Mouse (Mus musculus) forebrain, postnatal 0 days (tissue): ENCODE results near the gene Rbms3. TPM values are rescaled to one million over a fixed set of nuclear protein-coding genes. Genes with fewer than 3 reads are reported as not detected.

Source experiments
- ATAC-seq: fragments of 200-750 bp; cut with Nextera tagmentation; 2 replicates; pipeline ENCODE4 v1.8.0; 2017; ENCODE audit warnings: mild to moderate bottlenecking, moderate library complexity
- DNase-seq: peaks from one replicate; pipeline ENCODE4 v3.0.0-alpha.2; 2015
- H3K27ac ChIP-seq: fragments of 300-500 bp; sonication (generic); 2 replicates; pipeline ENCODE4 v1.5.1; 2014; ENCODE audit warnings: low read depth, mild to moderate bottlenecking, antibody characterized with exemption, low read length, moderate library complexity, mixed read lengths
- H3K27me3 ChIP-seq: fragments of 300-500 bp; sonication (generic); 2 replicates; pipeline ENCODE4 v1.6.1; 2014; ENCODE audit warnings: mild to moderate bottlenecking, low read length, mixed read lengths; ENCODE audit not compliant: insufficient read depth
- H3K36me3 ChIP-seq: fragments of 300-500 bp; sonication (generic); 2 replicates; pipeline ENCODE4 v1.6.1; 2014; ENCODE audit warnings: mild to moderate bottlenecking, moderate library complexity; ENCODE audit not compliant: insufficient read depth
- H3K4me1 ChIP-seq: fragments of 300-500 bp; sonication (generic); 2 replicates; pipeline ENCODE4 v1.6.1; 2014; ENCODE audit warnings: antibody characterized with exemption; ENCODE audit not compliant: insufficient read depth
- H3K4me2 ChIP-seq: fragments of 300-500 bp; sonication (generic); 2 replicates; pipeline ENCODE4 v1.6.1; 2014; ENCODE audit warnings: low read depth, mild to moderate bottlenecking, moderate library complexity
- H3K4me3 ChIP-seq: fragments of 300-500 bp; sonication (generic); 2 replicates; pipeline ENCODE4 v1.5.1; 2014; ENCODE audit warnings: low read depth, low read length, mixed read lengths
- H3K9ac ChIP-seq: fragments of 300-500 bp; sonication (generic); 2 replicates; pipeline ENCODE4 v1.6.1; 2014; ENCODE audit warnings: mild to moderate bottlenecking
- H3K9me3 ChIP-seq: fragments of 300-500 bp; sonication (generic); 2 replicates; pipeline ENCODE4 v1.6.1; 2016; ENCODE audit warnings: low read length
- CTCF ChIP-seq: sonication (generic); IDR thresholded peaks from 2 replicates; pipeline ENCODE4 v1.5.1; 2016; ENCODE audit warnings: antibody characterized with exemption, control low read depth, low read depth
- WGBS: fragments of 180-500 bp; shearing (Covaris S2); extraction: QIAGEN DNeasy Blood & Tissue Kit; methylation state at CpG from one replicate; pipeline ENCODE4 v1.1.7; 2014; 5-methylcytosine and 5-hydroxymethylcytosine counted together
- polyA plus RNA-seq: library from polyadenylated mRNA; unstranded; fragments of >200 nt; fragmentation: Nextera tagmentation; extraction: Ambion mirVana; gene quantifications from 2 replicates; pipeline ENCODE4 v1.2.1, GENCODE M21; 2015
- total RNA-seq: library from RNA; depleted of rRNA; stranded (reverse); fragments of >200 nt; gene quantifications from 2 replicates; pipeline ENCODE4 v1.2.3, GENCODE M21; 2014

Rbms3 gene
- total and polyA plus RNA-seq, 2 experiments from 2014 or later = 29.9 to 38.8 TPM

DNA sequence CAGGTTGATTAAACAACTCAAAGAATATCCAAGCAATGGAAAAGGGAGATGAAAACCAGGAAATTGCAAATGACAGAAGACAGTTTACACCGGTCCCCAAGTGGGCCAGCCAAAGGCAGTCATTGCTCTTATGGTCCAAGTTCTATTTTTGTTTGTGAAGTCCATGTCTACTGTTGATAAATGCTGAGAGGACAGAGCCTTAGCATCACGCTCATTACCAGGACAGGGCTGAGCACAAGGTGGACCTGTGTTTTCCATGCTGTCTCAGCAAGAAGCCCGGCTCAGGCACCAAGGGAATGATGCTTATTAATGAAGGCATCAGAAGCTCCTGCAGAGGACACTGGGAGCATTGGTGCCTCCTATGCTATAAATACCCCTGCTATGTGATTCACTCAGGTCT is 618.9 kb downstream of the Rbms3 start:
- no peak for ATAC-seq
- no peak overlapping the region for H3K9ac ChIP-seq
- H3K4me2 ChIP-seq = no peak overlapping the region
- H3K36me3 ChIP-seq = no peaks in the 10 kb centered on the region
- DNase-seq = no peak
- no peak overlapping the region for H3K27ac ChIP-seq
- H3K4me3 ChIP-seq = no peak overlapping the region
- no peak for TF ChIP-seq CTCF
- peaks cover 4% of the 10 kb centered on the region; the same call in 1 of the 2 replicates for H3K27me3 ChIP-seq
- WGBS = 90% methylated on average over 3 of the region's 3 CpGs
- H3K4me1 ChIP-seq = no peaks in the 10 kb centered on the region
- no peaks in the 10 kb centered on the region for H3K9me3 ChIP-seq

DNA sequence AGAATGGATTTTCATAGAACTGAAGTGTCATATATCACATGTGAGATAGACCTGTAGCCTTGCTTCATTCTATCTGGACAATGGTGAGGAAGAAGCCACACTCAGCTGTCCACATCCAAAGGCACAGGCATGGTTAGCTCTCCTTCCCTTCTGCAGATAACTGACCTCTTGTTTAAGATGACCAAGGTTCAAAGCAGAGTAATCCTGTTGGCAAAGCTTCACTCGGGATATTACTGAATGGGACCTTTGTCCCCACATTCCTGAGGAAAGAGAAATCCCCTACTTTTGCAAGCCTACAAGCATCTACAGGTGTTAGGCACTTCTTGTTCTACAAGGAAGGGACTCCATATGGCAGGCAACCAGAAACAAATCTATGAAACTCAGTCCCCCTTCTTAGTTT is 621.5 kb downstream of the Rbms3 start:
- WGBS = 58% methylated on average over 1 of the region's 1 CpGs
- Histone ChIP-seq H3K36me3 (no peaks in the 10 kb centered on the region), H3K4me2 (no peak overlapping the region), H3K27me3 (peaks cover 4% of the 10 kb centered on the region; the same call in 1 of the 2 replicates), H3K4me1 (no peaks in the 10 kb centered on the region), H3K4me3 (no peak overlapping the region), H3K9ac (no peak overlapping the region), H3K9me3 (no peaks in the 10 kb centered on the region), H3K27ac (no peak overlapping the region)
- no peak for TF ChIP-seq CTCF
- ATAC-seq (no peak), DNase-seq (no peak)

DNA sequence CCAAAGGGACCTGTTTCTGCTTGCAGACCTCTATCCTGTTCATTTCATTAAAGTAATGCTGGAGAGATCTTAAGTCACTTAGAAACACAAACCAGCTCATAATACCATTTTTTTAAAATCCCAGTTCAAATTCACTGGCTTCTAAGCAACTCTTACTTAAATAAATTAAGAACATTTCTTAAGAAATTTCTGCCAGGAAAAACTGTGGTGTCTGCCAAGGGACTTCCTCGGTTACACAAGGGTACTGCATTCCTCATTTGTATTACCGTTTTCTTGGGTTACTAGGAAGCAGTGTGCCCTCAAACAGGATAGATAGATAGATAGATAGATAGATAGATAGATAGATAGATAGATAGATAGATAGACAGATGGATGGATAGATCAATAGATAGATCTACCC is 627.6 kb downstream of the Rbms3 start:
- DNase-seq = no peak
- Histone ChIP-seq H3K9ac (no peak overlapping the region), H3K4me2 (no peak overlapping the region), H3K36me3 (no peaks in the 10 kb centered on the region), H3K27ac (no peak overlapping the region), H3K27me3 (0 out of 2 replicates have a peak, but pooled peaks cover 4% of the 10 kb centered on the region), H3K9me3 (no peaks in the 10 kb centered on the region), H3K4me1 (no peaks in the 10 kb centered on the region), H3K4me3 (no peak overlapping the region)
- ATAC-seq = no peak
- no peak for TF ChIP-seq CTCF
- WGBS = 55% methylated on average over 2 of the region's 2 CpGs

DNA sequence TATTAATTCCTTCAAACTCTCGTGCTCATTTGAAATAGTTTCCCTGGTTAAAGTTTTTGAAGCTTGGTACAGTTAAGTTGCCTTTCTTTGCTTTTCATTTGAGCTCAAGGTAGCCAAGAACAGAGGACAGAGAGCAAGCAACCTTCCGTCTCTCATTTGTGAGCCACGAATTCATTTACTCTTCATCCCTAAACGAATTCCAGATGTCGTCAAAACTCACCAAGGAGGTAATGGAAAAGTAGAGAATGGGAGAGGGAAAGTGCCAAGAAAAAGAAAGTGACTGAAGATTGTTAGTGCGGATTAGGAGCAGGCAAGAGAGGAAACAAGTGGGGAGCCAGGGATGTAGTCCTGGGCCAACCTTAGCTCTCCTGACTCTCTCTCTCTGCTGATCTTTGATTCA is 630.5 kb downstream of the Rbms3 start:
- no peaks in the 10 kb centered on the region for H3K9me3 ChIP-seq
- no peak overlapping the region for H3K9ac ChIP-seq
- H3K4me2 ChIP-seq = no peak overlapping the region
- no peak for TF ChIP-seq CTCF
- H3K4me1 ChIP-seq = no peaks in the 10 kb centered on the region
- no peak overlapping the region for H3K4me3 ChIP-seq
- H3K27ac ChIP-seq = no peak overlapping the region
- H3K27me3 ChIP-seq = no peaks in the 10 kb centered on the region
- no peak for ATAC-seq
- WGBS = 55% methylated on average over 6 of the region's 6 CpGs
- no peak for DNase-seq
- no peaks in the 10 kb centered on the region for H3K36me3 ChIP-seq

DNA sequence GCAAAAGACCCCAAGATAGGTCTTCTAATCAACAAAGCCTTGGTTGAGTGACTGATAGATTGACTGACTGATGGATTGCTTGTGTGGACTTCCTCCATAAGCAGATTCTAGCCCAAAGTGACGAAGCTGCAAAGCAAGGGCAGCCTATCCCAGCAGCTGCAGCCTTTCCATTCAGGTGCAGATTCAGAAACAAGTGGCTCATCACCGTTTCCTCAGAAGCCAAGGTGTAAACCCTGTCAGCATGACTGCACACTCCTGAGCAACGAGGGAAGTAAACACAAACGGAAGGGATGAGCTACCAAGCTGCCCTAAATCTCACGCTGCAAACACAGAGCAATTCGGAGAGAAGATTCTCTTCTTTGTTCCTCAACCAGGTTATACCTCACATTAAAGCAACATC is 639.4 kb downstream of the Rbms3 start:
- H3K4me1 ChIP-seq = no peaks in the 10 kb centered on the region
- DNase-seq (no peak), ATAC-seq (no peak)
- no peak overlapping the region for H3K27ac ChIP-seq
- no peaks in the 10 kb centered on the region for H3K27me3 ChIP-seq
- no peak overlapping the region for H3K4me2 ChIP-seq
- no peak overlapping the region for H3K4me3 ChIP-seq
- no peak overlapping the region for H3K9ac ChIP-seq
- H3K36me3 ChIP-seq = no peaks in the 10 kb centered on the region
- WGBS = 81% methylated on average over 6 of the region's 6 CpGs
- TF ChIP-seq CTCF = no peak
- H3K9me3 ChIP-seq = no peaks in the 10 kb centered on the region

DNA sequence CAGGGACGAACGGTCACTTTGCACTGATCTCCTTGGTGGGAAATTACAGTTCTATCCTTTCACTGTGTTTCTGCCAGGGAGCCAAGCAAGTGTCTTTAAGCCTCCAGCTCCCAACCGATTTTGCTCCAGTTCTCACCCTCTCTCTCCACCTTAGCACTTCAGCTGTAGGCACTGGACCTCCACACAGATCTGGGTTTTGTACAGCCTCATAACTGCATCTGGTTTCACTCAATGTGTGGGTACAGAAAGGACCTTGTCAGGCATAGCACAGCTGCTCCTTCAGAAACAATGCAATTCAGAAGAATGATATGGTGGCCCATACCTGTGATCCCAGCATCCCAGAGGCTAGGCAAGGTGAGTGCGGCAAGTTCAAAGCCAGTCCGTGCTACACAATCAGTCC is 648.9 kb downstream of the Rbms3 start:
- ATAC-seq = no peak
- Histone ChIP-seq H3K4me1 (no peaks in the 10 kb centered on the region), H3K9me3 (no peaks in the 10 kb centered on the region), H3K27me3 (no peaks in the 10 kb centered on the region), H3K4me3 (no peak overlapping the region), H3K9ac (no peak overlapping the region), H3K36me3 (no peaks in the 10 kb centered on the region), H3K27ac (no peak overlapping the region), H3K4me2 (no peak overlapping the region)
- DNase-seq = no peak
- 81% methylated on average over 5 of the region's 5 CpGs for WGBS
- no peak for TF ChIP-seq CTCF

DNA sequence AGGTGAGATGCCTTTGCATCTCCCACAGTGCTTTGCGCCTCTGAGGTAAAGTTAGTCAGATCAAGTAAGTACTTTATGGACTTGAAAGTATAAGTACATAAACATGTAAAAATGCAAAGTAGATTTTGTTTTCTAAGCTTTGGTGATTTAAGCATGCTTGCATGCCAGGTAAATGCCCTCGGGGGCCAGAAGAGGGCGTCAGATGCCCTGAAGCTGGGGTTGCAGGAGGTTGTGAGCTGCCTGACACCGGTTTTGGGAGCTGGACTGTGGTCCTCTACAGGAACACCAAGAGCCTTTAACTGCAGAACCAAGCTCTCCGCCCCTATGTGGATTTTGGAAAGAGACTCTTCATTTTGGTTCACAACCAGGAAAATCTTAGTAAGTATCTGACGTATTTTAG is 652.3 kb downstream of the Rbms3 start:
- Histone ChIP-seq H3K4me1 (no peaks in the 10 kb centered on the region), H3K9me3 (0 out of 2 replicates have a peak, but pooled peaks cover 3% of the 10 kb centered on the region), H3K9ac (no peak overlapping the region), H3K27me3 (no peaks in the 10 kb centered on the region), H3K4me2 (no peak overlapping the region), H3K4me3 (no peak overlapping the region), H3K36me3 (no peaks in the 10 kb centered on the region), H3K27ac (no peak overlapping the region)
- WGBS = 83% methylated on average over 6 of the region's 6 CpGs
- DNase-seq (no peak), ATAC-seq (no peak)
- TF ChIP-seq CTCF = no peak
